Comparison of ENCODE assay signal across 9 mouse cellular contexts in genomic region chr2:152933614-152934013, GRCm38 (mm10). TPM values are rescaled to one million over a fixed set of nuclear protein-coding genes. Genes with fewer than 3 reads are reported as not detected.
DNase-seq lines count a peak whose midpoint lies in the region; TF ChIP-seq lines count a peak whose summit lies in the region.
"Had no signal": no experiment of that assay in that cellular context is flagged by ENCODE, and none has a peak within 500 bp of the region (broad histone marks: within the 10 kb centered on the region; RNA-seq: fewer than 3 reads in every experiment).

No protein-coding gene starts in this region.

- no peak for TF ChIP-seq POLR2A in brain, embryonic 14.5 days (IDR thresholded peaks at IDR 0.05; ENCODE audit: borderline replicate concordance, extremely low read depth, insufficient read depth, insufficient read length, poor library complexity, severe bottlenecking)
- no peak for TF ChIP-seq POLR2A in olfactory bulb, adult 2 months (IDR thresholded peaks at IDR 0.05; ENCODE audit: insufficient read depth, low read depth, low read length)

- no peaks in the 10 kb centered on the region for H3K36me3 ChIP-seq in ES-E14 (ENCODE audit: control insufficient read depth, insufficient read depth, low read length, poor library complexity, severe bottlenecking)

- H3K4me3 ChIP-seq in layer of hippocampus, adult 2 months: no peak overlapping the region
- H3K4me3 ChIP-seq in ES-E14 (ENCODE audit: insufficient read depth in 1 of 2, low read depth in 1 of 2, low read length in 2 of 2, poor library complexity in 1 of 2, severe bottlenecking in 1 of 2): no peak overlapping the region
- no peak overlapping the region for H3K4me3 ChIP-seq in olfactory bulb, adult 2 months (ENCODE audit: insufficient read depth, low read depth, low read length)

- H3K9ac ChIP-seq in ES-E14 (ENCODE audit: insufficient read depth, low read depth, low read length, poor library complexity, severe bottlenecking): no peak overlapping the region

- peak in 1 of 2 experiments; percentile 50 for DNase-seq in layer of hippocampus, adult 2 months (ENCODE audit: low spot score in 2 of 2)
- DNase-seq in layer of hippocampus, adult 9-10 months (ENCODE audit: low spot score): no peak
- peak; percentile 66 for DNase-seq in ES-E14 (ENCODE audit: low read depth, low spot score)
- peak; percentile 33 for DNase-seq in brain, embryonic 14.5 days (ENCODE audit: low read depth)
- peak; percentile 71 for DNase-seq in gastrocnemius, postnatal 10 days
- peak; percentile 81 to 84 for DNase-seq in kidney, postnatal 4 days
- no peak for DNase-seq in layer of hippocampus, postnatal 14 days (ENCODE audit: low spot score in 2 of 2)

- 49% methylated on average over 5 of the region's 5 CpGs for WGBS in olfactory bulb, adult 2 months

- no peaks in the 10 kb centered on the region; a peak in 1 of 4 replicates for H3K4me1 ChIP-seq in ES-E14 (ENCODE audit: control insufficient read depth in 2 of 2, insufficient read depth in 2 of 2, low read length in 2 of 2, poor library complexity in 1 of 2)
- peaks cover 7% of the 10 kb centered on the region; the same call in 1 of the 2 replicates for H3K4me1 ChIP-seq in olfactory bulb, adult 2 months (ENCODE audit: control insufficient read depth, insufficient read depth, low read length)

- peak; percentile 78 for TF ChIP-seq CTCF in layer of hippocampus, adult 2 months (conservative IDR thresholded peaks at IDR 0.05)
- TF ChIP-seq CTCF in brain, embryonic 14.5 days (IDR thresholded peaks at IDR 0.05; ENCODE audit: borderline replicate concordance, extremely low read depth, insufficient read depth, insufficient read length): peak; percentile 59
- peak; percentile 14; the same call in 1 of the 2 replicates for TF ChIP-seq CTCF in olfactory bulb, adult 2 months (IDR thresholded peaks at IDR 0.05; ENCODE audit: insufficient read depth, low read depth, low read length)

- H3K9me3 ChIP-seq in ES-E14 (ENCODE audit: control insufficient read depth, insufficient read depth, low read depth, low read length): no peaks in the 10 kb centered on the region

- in situ Hi-C loops in ES-E14 (cut with MboI; ENCODE audit: low sequenced_read_pairs in 2 of 2, unreplicated experiment in 2 of 2): no loop called here

- no peak overlapping the region for H3K27ac ChIP-seq in layer of hippocampus, adult 2 months
- H3K27ac ChIP-seq in ES-E14 (ENCODE audit: insufficient read depth, low read depth, low read length, poor library complexity, severe bottlenecking): no peak overlapping the region
- no peak overlapping the region for H3K27ac ChIP-seq in olfactory bulb, adult 2 months (ENCODE audit: insufficient read depth, low read depth, low read length)

TF ChIP-seq in ES-E14, 5 proteins besides CTCF, POLR2A, EP300 and RAD21:
- TF ChIP-seq ZC3H11A (IDR thresholded peaks at IDR 0.05; ENCODE audit: borderline replicate concordance, low read depth, low read length) (0 out of 2 replicates have a peak, but pooled peaks have one; percentile 52), HCFC1 (IDR thresholded peaks at IDR 0.05; ENCODE audit: borderline replicate concordance, insufficient read depth, low read length) (no peak)

RNA-seq across cellular contexts. Expression of gene Foxs1, which starts 0.6 kb away (rescaled TPM):
- under 1 TPM; 0.37 to 0.84 TPM for total RNA-seq in layer of hippocampus, adult 2 months (2021)
- total RNA-seq in ES-E14 (2012; rRNA removed): 0.36 TPM in 1 of 2 replicates, not detected in the other
- polyA plus RNA-seq in brain, embryonic 14.5 days (2012; rRNA removed): 4.6 and 5.4 TPM in 2 replicates
- total RNA-seq in gastrocnemius, postnatal 10 days (2021): 1 to 10 TPM; 4.6 to 6.5 TPM
- not detected in 2 replicates for polyA plus RNA-seq in olfactory bulb, adult 2 months (2012; ENCODE audit: insufficient read depth, insufficient read length, low replicate concordance, missing spikeins)
- 1 to 10 TPM; 1.3 to 1.7 TPM for total RNA-seq in layer of hippocampus, postnatal 14 days (2021)

RNA-seq across cellular contexts. Expression of gene Dusp15, which starts 17.9 kb away (rescaled TPM):
- total RNA-seq in layer of hippocampus, adult 2 months (2021): 10 to 100 TPM in 1 of 2 experiments, 1 to 10 TPM in 1; 9.3 to 11.9 TPM
- total RNA-seq in ES-E14 (2012; rRNA removed): 0.31 and 0.48 TPM in 2 replicates
- polyA plus RNA-seq in brain, embryonic 14.5 days (2012; rRNA removed): 20.6 and 23.9 TPM in 2 replicates
- total RNA-seq in gastrocnemius, postnatal 10 days (2021): 1 to 10 TPM; 2.5 to 3.1 TPM
- polyA plus RNA-seq in olfactory bulb, adult 2 months (2012; ENCODE audit: insufficient read depth, insufficient read length, low replicate concordance, missing spikeins): not detected in 2 replicates
- total RNA-seq in layer of hippocampus, postnatal 14 days (2021): 10 to 100 TPM; 26.1 to 27.1 TPM

RNA-seq across cellular contexts. Expression of gene Mylk2, which starts 22.5 kb away (rescaled TPM):
- total RNA-seq in layer of hippocampus, adult 2 months (2021): not detected
- 0.16 and 0.22 TPM in 2 replicates for total RNA-seq in ES-E14 (2012; rRNA removed)
- not detected in 2 replicates for polyA plus RNA-seq in brain, embryonic 14.5 days (2012; rRNA removed)
- 100 to 1,000 TPM; 111 to 112 TPM for total RNA-seq in gastrocnemius, postnatal 10 days (2021)
- not detected in 2 replicates for polyA plus RNA-seq in olfactory bulb, adult 2 months (2012; ENCODE audit: insufficient read depth, insufficient read length, low replicate concordance, missing spikeins)
- under 1 TPM in 1 of 2 experiments, not detected in 1; 0.12 TPM for total RNA-seq in layer of hippocampus, postnatal 14 days (2021)
- polyA plus RNA-seq: neural tube, embryonic 14.5 days had no signal

RNA-seq across cellular contexts. Expression of gene Ttll9, which starts 28.7 kb away (rescaled TPM):
- total RNA-seq in layer of hippocampus, adult 2 months (2021): 1 to 10 TPM in 1 of 2 experiments, under 1 TPM in 1; 0.79 to 1.5 TPM
- total RNA-seq in ES-E14 (2012; rRNA removed): 1.2 and 2.1 TPM in 2 replicates
- 4.5 and 5.8 TPM in 2 replicates for polyA plus RNA-seq in brain, embryonic 14.5 days (2012; rRNA removed)
- not detected for total RNA-seq in gastrocnemius, postnatal 10 days (2021)
- polyA plus RNA-seq in olfactory bulb, adult 2 months (2012; ENCODE audit: insufficient read depth, insufficient read length, low replicate concordance, missing spikeins): not detected in 2 replicates
- 1 to 10 TPM; 1.7 to 3.0 TPM for total RNA-seq in layer of hippocampus, postnatal 14 days (2021)

Comparison
In these comparisons a context has a peak if more than half of its experiments do, and no peak if none do; other contexts are left out.
1. DNase-seq: peak in ES-E14 (single experiment), brain, embryonic 14.5 days (single experiment), gastrocnemius, postnatal 10 days (single experiment) and kidney, postnatal 4 days (2 of 2); none in layer of hippocampus, adult 9-10 months (single experiment) and layer of hippocampus, postnatal 14 days (0 of 2).
2. CTCF ChIP-seq: peak in every context shown above with its lines; median percentile 78 in layer of hippocampus, adult 2 months; 59 in brain, embryonic 14.5 days; 14 in olfactory bulb, adult 2 months.
3. RNA of gene Mylk2, which starts 22.5 kb away (total RNA-seq): 111 to 112 TPM in gastrocnemius, postnatal 10 days; 0.16 to 0.22 TPM in ES-E14, 0.12 TPM in layer of hippocampus, postnatal 14 days and not detected in layer of hippocampus, adult 2 months; every median in the first group is over 10 times any median in the second.